Mouse (Mus musculus): ENCODE measurements around the gene Adh1. TPM values are rescaled to one million over a fixed set of nuclear protein-coding genes. Genes with fewer than 3 reads are reported as not detected.

Gene Adh1
- 10 to 100 TPM; 25.6 to 40.3 TPM for total RNA-seq (2021)

DNA sequence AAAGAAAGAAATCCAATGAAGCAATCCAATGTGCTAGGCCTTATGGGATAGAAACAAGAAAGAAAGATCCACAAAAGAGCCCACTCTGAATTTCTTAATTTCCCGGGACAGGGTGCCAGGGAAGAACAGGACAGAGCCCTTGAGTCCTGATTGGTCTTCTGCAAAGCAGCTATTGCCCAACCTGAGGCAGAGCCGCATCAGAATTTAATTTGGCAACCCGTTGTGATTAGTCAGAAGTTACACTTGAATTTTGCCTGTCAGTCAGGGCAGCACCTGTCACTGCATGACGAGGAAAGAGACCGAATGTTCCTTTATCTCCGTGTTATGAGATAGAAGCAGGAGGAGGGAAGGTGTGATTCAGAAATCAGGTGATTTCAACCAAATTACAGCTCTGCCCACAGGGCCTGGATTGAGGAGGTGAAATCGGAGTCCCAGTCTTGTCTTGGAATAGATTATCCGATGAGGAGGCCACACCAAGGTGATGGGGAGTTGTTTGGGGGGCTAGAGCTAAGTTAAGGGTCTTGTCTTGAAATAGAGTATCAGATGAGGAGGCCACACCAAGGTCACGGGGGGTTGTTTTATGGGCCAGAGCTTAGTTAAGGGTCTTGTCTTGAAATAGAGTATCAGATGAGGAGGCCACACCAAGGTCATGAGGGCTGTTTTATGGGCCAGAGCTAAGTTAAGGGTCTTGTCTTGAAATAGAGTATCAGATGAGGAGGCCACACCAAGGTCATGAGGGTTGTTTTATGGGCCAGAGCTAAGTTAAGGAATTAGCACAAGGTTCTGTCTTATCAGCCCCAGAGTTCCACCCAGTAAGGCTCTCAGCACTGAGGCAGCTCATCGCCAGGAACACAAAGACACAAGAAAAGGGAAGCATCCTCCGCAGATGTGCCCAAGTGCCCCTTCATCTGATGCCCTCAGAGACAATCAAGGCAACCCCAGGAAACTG lies at the start of gene Adh1:
Adh1 (plus strand) TSS at position 271 of the 949 bp plus-strand sequence.
- intact Hi-C loops (cut with DNase I), result no loop called here
- DNase-seq (ENCODE audit: low spot score), result no peak

DNA sequence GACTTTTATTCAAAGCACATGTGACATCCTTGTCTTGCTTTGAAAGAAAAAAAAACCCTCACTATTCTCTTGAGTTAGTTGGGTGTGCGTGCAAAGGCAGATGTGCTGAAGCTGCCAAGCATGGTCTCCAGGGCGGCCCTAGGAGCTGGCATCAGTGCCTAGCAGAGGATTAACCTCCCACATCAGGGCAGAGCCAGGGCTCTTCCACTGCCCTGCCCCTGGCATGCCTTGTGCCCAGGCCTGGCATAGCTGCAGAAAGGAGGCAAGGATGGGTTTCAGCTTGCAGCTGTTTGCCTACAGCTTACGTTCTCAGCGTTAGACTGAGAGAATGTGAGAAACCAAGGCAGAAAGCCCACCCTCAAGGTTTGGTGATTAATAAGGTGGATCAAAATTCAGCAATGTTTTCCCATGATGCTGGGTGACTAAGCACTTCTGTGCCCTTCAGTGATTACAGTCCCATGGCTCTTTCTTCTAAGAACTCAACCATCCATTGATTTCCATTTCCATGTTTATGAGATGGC lies 48.3 kb upstream of the Adh1 start:
- intact Hi-C loops (cut with DNase I), result no loop called here
- DNase-seq (ENCODE audit: low spot score), result no peak

DNA sequence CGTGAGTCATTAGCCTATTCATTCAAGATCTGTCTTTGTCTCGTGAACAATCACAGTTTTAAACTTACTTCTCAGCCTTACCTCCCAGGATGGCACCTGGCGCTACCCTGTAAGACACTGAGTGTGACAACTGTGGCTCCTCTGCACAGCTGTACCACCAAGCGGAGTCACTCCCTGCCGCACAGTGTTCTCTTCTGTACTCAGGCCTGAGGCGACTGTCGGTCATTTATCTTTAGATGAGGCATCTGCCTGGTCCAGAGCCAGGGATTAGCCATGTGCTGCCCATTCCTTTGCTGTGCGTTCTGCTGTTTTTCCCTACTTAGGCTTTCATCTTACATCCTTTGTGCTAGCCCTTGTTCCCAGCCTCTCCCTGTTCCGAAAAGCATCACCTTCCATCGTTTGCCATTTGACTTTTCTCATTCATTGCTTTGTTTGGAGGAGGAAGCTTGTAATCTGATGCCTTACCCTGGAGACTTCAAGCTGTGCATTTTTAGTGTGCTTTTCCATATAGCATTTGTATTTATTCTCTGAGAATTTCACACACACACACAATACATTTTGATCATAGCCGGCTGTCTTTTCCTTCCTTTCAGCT lies 45.3 kb upstream of the Adh1 start:
- DNase-seq (ENCODE audit: low spot score), result no peak
- intact Hi-C loops (cut with DNase I), result no loop called here

DNA sequence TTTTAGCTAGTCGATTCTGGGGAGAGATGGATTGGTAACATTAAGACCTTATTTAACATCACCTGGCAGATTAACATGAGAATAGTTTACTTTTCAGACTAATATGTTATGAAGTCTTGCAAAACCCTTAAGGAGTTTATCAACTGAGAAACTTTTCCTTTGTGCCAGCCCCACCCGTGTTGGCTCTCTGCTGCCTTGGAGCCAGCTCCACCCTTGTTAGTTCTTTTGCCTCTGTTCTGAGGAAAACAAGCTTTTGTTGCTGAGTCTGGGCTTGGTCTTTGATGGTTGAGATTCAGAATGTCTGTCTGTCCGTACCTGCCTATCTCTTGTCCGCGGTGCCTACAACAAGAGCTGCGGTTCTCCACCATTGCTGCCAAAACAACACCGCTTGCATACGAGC lies 44.7 kb upstream of the Adh1 start:
- intact Hi-C loops (cut with DNase I), result no loop called here
- no peak for DNase-seq (ENCODE audit: low spot score)

DNA sequence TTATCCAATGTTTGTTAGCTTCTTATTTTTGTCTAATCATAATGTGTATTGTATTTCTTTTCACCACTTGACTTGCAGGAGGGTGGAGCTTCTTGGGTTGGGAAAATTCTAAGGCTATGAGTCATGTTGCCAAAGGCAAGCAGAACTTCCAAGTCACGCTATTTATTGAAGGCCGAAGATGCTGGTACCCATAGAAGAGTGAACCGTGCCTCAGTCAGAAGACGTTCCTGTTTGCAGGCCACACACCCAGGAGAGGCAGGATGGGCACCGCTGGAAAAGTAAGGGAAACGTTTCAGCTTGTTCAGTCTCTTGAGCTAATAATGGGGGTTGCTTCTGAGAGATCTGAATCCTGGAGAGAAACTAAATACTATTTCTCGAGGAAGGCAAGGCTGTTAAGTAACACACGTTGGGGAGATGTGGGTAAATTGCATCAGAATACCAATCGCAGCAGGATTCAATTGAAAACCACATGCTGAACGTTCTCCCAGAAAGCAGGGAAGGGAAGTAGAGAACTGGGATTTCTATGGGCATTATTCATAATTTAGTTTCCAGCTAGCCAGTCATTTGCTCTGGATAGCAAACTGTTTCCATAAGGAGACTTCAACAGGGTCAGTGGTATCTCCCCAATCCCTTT lies 43.0 kb upstream of the Adh1 start, which contains the start of gene Adh7:
Adh7 (plus strand) TSS at position 130 of the 634 bp plus-strand sequence.
- intact Hi-C loops (cut with DNase I), result no loop called here
- no peak for DNase-seq (ENCODE audit: low spot score)

DNA sequence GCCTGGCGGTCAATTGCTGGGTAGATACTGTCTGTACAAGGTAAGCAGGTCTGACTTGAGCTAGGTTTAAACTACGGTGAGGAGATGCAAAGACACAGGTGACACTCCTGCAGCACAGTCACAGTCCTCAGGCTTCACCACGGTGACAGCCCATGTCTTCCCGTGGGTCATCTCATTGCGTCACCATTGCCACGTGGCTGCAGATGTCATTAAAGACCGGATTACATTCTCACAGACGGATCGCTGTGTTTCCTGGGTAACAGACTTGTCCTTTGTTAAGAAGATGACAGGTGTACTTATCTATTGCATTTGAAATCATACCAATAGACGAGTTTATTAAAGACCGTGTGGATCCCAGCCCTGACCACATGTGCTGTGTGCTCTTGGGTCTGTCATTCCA lies 39.7 kb upstream of the Adh1 start:
- intact Hi-C loops (cut with DNase I), result no loop called here

DNA sequence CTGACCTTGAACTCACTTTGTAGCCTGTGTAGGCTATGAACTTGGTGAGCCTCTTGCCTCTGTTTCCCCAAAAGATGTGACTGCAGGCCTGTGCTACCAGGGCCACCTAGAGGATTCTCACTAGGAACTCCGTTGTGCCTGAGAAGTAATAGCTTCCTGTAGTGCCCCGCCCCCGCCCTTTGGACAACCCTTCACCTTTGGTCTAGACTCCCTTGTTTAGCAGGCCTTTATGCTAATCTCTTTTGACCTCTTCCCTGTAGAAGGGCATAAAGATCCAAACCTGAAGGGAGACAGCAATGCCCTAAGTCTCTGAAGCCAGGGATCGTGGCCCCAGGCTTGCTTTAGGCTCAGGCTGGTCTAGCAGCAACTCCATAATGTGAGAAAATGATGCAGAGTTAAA lies 38.3 kb upstream of the Adh1 start:
- DNase-seq (ENCODE audit: low spot score), result no peak
- intact Hi-C loops (cut with DNase I), result no loop called here

More for the DNA sequence above, 39.7 kb upstream of the Adh1 start:
- no peak for DNase-seq (ENCODE audit: low spot score)

DNA sequence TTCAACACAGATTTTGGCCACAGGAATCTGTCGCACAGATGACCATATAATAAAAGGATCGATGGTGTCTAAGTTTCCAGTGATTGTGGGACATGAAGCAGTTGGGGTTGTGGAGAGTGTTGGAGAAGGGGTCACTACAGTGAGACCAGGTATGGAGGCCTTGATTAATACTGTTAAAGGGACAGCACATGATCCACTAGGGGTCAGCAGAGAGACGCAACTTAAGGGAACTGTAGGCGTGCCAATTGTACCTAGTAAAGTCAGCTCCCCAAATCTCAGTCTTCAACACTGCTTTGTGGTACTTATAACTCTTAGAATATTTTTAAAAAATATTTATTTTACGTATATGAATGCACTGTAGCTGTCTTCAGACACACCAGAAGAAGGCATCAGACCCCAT lies 37.8 kb upstream of the Adh1 start:
- DNase-seq (ENCODE audit: low spot score), result no peak
- intact Hi-C loops (cut with DNase I), result loop anchor here (1.0 kb wide), 2 partner anchors 182 to 208 kb away; no protein-coding TSS in a partner anchor

DNA sequence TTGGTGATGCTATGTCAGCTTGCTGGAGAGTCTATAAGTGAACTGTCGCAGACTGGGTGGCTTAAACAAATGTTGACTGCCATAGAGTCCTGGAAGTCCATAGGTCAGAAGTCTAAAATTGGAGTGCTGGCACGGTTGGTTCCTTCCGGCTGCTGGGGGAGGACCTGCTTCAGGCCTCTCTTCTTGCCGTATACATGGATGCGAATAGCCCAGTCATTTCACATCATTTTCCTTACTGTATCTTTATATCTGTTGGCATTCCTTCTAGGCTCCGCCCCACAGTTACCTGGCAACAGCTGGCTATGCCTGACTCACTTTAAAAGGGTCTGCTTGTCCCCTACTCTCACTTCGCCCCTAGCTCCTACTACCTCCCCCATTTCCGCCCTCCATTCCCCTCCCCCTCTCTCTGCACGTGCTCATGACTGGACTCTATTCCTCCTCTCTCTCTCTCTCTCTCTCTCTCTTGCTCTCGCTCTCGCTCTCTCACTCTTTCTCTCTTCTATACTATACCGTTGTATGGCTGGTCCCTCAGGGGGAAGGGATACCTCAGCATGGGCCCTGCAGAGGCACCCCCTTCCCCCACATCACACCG lies 36.3 kb upstream of the Adh1 start:
- DNase-seq (ENCODE audit: low spot score), result no peak
- intact Hi-C loops (cut with DNase I), result no loop called here

DNA sequence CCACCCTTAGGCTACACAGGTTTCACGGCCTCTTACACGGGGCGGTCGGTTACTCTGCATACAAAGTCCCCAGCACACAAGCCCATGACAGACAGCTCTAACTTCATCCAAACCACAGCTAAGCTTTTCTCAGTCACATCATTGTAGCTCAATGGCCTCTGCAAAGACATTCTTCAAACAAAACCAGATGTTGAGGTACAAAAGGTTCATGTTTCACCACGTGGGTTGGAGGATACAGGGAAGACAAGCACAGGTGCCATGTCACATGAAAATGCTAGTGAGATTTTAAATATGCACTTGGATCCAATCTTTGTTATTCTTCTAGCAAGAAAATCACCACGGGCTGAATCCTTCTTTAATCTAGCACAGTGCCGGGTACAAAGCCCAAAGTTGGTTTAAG lies 35.5 kb upstream of the Adh1 start:
- intact Hi-C loops (cut with DNase I), result no loop called here

DNA sequence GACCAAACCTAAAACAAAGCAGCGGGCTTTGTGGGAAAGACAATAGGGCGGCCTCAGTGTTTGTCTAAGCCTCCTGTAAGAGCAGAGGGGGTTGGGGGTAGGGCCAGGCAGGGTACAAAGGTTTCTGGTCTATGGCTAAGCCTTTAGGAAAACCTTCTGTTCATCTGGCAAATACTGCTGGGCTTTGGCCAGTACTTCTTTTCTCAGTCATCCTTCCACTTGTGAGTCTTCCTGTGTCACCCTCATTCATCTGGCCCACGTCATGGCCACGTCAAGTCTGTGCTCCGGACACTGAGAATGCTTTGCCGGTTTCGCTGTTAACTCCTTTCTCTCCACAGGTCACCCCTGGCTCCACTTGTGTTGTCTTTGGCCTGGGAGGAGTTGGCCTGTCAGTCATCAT lies 34.9 kb upstream of the Adh1 start:
- intact Hi-C loops (cut with DNase I), result no loop called here
- DNase-seq (ENCODE audit: low spot score), result no peak

More for the DNA sequence above, 35.5 kb upstream of the Adh1 start:
- DNase-seq (ENCODE audit: low spot score), result no peak

DNA sequence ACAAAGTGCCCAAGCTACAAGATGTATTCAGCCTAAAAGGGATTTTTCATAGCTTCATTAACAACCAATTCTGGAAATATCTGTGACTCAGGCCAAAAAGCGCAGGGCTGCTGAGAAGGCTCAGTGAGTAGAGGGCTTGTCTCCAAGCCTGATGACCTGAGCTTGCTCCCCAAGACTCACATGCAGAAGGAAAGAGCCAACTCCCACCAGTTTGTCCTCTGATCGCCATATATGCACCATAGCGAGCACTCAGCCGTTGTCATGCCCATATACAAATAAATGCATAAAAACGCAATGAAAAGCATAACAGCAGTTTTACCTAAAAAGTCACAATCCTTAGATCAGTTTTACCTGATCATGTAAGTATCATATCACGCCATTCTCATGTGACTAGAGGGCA lies 34.3 kb upstream of the Adh1 start:
- intact Hi-C loops (cut with DNase I), result no loop called here

DNA sequence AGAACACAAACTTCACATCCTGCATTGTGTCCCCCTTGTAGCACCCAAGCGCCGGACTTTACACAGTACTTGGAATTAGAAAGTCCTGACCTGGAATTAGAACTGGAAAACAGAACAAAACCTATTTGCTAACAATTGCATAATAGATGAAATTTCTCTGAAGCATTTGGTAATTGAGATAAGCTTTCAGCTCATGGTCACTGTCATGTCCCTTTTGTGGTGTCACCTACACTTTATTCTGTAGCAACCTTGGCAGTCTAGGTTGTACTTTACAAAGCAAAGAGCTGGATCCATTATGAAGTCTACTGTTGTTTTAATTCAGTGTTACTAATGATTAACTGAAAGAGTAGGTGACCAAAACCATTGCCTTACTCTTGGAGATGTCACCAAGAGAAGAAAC lies 33.7 kb upstream of the Adh1 start:
- intact Hi-C loops (cut with DNase I), result no loop called here
- no peak for DNase-seq (ENCODE audit: low spot score)

More for the DNA sequence above, 34.3 kb upstream of the Adh1 start:
- no peak for DNase-seq (ENCODE audit: low spot score)

DNA sequence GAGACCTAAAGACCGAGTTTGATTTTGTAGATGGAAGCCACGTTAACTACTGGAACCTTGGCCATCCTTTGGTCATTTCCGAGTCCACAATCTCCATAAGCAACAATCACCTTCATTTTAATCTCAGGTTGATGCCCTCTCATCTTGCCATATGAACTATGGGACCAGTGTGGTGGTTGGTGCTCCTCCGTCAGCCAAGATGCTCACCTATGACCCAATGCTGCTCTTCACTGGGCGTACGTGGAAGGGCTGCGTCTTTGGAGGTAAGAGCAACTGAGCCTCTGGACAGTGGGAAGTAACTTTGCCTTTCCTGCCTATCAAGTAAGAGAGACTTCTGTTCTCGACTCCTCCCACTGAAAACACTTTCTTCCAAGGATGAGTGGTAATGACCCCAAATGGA lies 33.0 kb upstream of the Adh1 start:
- intact Hi-C loops (cut with DNase I), result no loop called here
- no peak for DNase-seq (ENCODE audit: low spot score)

DNA sequence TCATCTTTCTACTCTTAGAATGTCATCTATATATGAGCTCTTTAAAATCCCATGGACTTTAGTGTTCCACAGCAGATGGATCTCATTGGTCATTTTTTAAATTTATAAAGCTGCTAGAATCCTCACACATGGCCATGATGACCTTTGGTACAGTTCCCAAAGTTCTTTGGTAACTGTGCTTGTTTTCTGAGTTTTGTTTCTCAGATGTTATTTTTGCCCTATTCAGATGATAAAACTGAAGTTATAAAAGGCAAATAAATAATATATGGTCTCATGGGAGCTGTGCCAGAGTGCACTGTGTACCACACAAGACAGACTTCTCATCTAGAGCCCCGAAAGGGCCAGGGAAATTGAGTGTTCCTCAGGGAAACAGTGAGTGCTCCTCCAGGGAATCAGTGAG lies 31.3 kb upstream of the Adh1 start:
- intact Hi-C loops (cut with DNase I), result no loop called here

DNA sequence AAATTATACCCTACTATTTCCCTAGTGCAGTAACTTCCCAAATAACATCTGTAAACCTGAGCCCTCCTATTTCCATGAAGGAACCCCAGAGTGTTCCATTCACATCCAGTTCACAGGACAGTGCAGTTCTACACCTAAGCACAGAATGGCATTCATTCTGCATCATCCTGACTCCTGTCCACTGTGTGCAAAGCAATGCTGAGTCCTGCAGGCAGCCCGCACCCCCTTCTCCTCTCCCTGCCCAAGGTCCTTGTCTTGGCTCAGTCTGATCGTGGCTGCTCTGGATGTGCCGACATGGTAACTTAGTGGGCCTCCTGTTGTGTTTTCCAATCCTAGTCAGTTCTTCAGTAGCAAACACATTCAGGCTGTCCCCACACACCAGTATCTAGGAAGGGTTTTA lies 30.5 kb upstream of the Adh1 start:
- intact Hi-C loops (cut with DNase I), result no loop called here
- DNase-seq (ENCODE audit: low spot score), result no peak

More for the DNA sequence above, 31.3 kb upstream of the Adh1 start:
- DNase-seq (ENCODE audit: low spot score), result no peak

DNA sequence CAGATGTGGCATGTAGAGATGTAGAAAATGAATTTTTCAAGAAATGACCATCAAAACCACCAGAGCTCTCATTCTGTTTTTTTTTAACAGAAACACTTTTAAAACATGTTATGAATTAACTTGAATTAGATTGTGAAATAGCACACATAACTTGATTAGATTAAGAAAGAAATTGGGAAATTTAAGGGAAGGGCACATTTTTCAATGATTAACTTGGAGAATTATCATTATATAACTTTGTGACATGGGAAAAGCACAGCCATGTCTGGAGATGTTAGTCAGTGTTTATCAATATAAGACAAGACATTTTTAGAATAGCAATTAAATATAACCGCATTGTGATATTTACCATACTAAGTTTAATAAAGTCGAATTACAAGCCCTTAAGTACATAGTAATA lies 29.3 kb upstream of the Adh1 start:
- intact Hi-C loops (cut with DNase I), result no loop called here

DNA sequence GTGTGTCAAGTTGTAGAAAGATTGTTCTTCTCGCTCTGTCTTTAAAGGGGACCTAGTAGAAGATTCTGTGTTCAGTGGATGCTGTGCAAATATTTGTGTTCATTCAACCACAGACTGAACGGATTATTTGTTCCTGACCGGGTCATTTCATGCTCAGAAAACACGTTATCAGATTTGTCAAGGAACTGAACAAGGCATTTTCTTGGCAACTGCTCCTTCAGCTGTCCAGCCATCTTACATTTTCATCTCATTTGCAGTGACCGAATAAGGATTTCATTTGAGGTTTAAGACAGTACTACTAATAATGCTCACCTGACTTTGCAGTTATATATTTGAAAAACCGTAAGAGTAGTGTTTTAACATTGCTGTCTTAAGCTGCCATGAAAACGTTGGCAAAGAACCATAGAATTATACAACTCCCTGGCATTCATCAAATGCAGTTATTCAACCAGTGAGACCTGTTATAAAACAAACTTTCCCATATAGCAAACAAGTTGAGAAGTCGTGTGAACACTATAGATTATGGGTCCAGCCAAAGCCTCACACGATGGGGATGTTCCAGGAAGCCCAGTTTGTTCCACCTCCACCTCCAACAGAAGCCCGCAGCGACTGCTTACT lies 24.1 kb upstream of the Adh1 start:
- DNase-seq (ENCODE audit: low spot score), result no peak
- intact Hi-C loops (cut with DNase I), result no loop called here

More for the DNA sequence above, 29.3 kb upstream of the Adh1 start:
- DNase-seq (ENCODE audit: low spot score), result no peak

DNA sequence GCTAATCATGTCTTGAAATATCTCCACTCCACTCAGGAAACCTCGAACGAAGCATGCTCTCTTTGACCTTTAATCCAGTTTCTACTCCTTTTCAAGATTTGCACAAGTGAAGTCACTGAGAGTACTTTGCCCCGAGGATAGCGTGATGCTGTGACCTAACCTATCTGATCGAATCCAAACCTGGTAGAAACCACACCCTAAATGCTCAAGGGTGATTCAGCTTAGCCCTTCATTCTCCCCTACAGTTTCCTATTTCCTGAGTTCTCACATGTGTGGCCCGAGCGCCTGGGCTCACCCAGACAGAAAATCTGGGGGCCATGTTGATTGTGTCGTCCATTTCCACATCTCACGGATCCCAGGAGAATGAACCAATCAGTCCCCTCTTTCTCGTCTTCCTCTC lies 22.7 kb upstream of the Adh1 start:
- DNase-seq (ENCODE audit: low spot score), result no peak
- intact Hi-C loops (cut with DNase I), result loop anchor here (2.0 kb wide), 1 partner anchor 167 kb away; no protein-coding TSS in a partner anchor

DNA sequence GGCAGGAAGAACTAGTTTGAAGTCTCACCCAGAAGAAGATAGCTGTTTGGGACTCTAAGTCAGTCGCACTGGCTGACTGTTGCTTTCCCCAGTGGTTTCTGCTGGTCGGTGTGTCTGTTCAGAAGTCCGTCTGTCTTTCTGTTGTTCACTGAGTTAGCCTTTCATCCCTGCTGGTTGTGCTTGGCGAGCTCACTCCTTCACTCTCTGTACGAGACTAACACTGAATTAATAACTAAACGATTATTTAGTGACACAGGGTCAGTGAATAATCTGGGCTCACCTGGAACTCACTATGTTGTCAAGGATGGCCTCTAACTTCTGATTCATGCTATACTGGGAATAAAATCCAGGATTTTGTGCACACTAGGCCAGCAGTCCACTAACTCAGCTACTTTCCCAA lies 21.3 kb upstream of the Adh1 start:
- no peak for DNase-seq (ENCODE audit: low spot score)
- intact Hi-C loops (cut with DNase I), result loop anchor here (2.0 kb wide), 1 partner anchor 165 kb away; no protein-coding TSS in a partner anchor

All from heart, postnatal 25 days (tissue).